Mouse (Mus musculus): ENCODE measurements around the gene Jazf1. TPM values are rescaled to one million over a fixed set of nuclear protein-coding genes. Genes with fewer than 3 reads are reported as not detected.

Gene Jazf1
- polyA plus RNA-seq, 1 experiment from 2014 or later = 16.2 TPM

DNA sequence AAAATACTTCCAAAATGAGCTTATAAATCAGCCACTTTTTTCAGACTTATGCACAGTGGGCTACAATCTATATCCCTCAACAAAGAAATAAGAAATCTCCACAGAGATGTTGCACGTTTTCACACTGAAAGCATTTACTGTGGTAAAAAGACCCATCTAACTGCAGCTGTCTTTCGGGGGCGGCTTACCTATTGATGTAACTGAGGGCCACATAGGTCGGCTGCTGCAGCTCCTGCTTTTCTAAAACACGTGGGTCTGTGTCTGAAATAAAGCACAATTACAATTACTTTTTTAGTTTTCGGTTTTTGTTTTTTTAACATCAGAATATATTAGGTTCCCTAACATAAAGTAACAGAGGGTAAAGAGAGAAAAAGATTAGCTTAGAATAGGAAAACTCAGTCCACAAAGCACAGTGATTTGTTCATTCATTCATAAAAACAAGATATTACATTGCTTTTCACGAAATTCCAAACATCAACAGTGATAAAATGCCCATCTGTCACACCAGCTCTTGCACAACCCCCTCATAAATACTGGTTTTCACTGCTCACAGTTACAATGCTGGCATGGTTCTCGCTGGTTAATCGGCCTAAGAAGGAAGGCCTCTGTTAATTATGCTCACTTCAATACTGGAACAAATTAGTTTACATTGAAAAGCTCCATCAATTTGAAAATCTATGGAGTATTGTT is 174.5 kb downstream of the Jazf1 start:
- no peaks in the 10 kb centered on the region for H3K36me3 ChIP-seq (ENCODE audit: poor library complexity, severe bottlenecking)
- peak overlapping the region; percentile 85 for H3K27ac ChIP-seq
- peak overlapping the region; percentile 53 for H3K4me2 ChIP-seq
- peaks cover 44% of the 10 kb centered on the region for H3K4me1 ChIP-seq
- no peak overlapping the region for H3K4me3 ChIP-seq
- peaks cover 34% of the 10 kb centered on the region for H3K27me3 ChIP-seq
- peak; percentile 91 for ATAC-seq
- H3K9ac ChIP-seq = 0 out of 2 replicates have a peak overlapping the region, but pooled peaks have one; percentile 21
- 6% methylated on average over 9 of the region's 9 CpGs for WGBS
- no peaks in the 10 kb centered on the region for H3K9me3 ChIP-seq (replicated peaks)

DNA sequence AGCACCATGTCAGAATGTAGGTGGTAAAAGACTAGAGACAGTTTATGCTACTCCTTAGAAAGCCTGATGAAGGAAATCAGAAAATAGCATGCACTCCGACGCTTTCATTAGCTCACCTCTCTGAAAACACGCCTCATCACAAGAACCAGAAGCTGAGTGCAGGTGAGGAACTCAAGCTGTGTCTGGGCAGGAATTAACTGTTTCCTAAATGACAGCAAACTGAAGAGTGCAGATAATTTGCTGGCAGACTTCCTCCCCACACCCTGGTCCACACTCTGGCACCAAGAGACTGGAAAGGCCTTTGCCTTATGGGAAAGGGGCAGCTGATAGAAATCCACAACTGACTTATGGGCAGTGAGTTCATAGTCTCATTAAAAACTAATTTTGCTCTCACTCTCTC is 175.5 kb downstream of the Jazf1 start:
- peaks cover 37% of the 10 kb centered on the region for H3K27me3 ChIP-seq
- H3K9me3 ChIP-seq (replicated peaks) = no peaks in the 10 kb centered on the region
- H3K36me3 ChIP-seq (ENCODE audit: poor library complexity, severe bottlenecking) = no peaks in the 10 kb centered on the region
- no peak for ATAC-seq
- no peak overlapping the region for H3K4me2 ChIP-seq
- H3K4me3 ChIP-seq = no peak overlapping the region
- no peak overlapping the region for H3K27ac ChIP-seq
- H3K4me1 ChIP-seq = peaks cover 39% of the 10 kb centered on the region
- no peak overlapping the region for H3K9ac ChIP-seq
- WGBS = 64% methylated on average over 3 of the region's 3 CpGs

DNA sequence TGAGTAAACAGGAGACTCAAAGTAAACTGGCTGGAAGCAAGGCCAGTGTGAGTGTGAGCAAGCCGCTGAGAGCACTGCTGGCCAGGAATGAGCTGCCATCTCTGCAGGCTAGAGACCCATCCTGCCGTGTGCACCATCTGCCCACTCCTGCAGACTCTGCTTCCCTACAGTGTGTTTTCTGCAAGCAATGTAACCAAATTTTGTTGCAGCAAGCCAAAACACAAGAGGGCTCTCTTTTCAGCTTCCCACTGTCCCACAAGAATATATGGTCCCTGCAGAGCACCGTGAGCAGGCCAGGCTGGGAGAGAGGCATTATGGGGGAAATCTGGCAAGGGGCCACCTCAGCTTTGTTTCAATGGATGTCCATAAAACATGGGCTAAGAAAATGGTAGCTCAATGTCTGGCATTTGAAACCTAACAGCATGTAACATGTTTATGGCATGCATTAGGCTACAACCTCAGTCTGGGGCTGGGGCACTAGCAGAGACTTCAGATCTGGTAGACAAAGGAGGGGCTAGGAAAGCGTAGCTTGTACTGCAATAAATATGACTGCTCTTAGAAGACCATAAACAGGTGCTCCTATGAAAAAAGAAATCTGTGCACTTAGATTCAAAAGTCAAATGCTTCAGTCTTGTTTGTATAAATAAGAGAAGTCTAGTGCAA is 180.8 kb downstream of the Jazf1 start:
- no peaks in the 10 kb centered on the region for H3K9me3 ChIP-seq (replicated peaks)
- H3K4me2 ChIP-seq = no peak overlapping the region
- H3K4me3 ChIP-seq = no peak overlapping the region
- 62% methylated on average over 4 of the region's 4 CpGs for WGBS
- H3K27ac ChIP-seq = no peak overlapping the region
- H3K9ac ChIP-seq = no peak overlapping the region
- peaks cover 40% of the 10 kb centered on the region for H3K27me3 ChIP-seq
- H3K36me3 ChIP-seq (ENCODE audit: poor library complexity, severe bottlenecking) = no peaks in the 10 kb centered on the region
- H3K4me1 ChIP-seq = peaks cover 13% of the 10 kb centered on the region
- no peak for ATAC-seq

DNA sequence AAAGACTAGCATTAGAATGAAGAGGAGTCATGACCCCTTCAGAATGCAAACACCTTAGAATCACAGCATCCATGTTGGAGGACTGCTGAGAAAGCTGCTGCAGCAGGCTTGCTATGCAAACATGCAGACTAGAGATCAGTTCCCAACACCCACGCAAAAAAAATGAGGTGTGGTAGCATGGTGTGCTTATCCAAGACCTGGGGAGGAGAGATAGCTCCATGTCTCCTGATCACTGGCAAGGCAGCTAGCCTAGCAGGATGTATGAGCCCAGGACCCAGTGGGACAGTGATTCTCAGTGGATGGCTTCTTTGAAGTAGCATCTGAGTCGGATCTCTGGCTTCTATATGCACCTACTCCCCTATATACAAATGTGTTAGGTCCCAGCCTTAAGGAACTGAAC is 184.7 kb downstream of the Jazf1 start:
- Histone ChIP-seq H3K27ac (no peak overlapping the region), H3K27me3 (peaks cover 14% of the 10 kb centered on the region; the same call in 1 of the 2 replicates), H3K4me2 (no peak overlapping the region), H3K4me3 (no peak overlapping the region), H3K9ac (no peak overlapping the region), H3K36me3 (ENCODE audit: poor library complexity, severe bottlenecking) (no peaks in the 10 kb centered on the region), H3K4me1 (peaks cover 6% of the 10 kb centered on the region), H3K9me3 (replicated peaks) (peaks cover 5% of the 10 kb centered on the region)
- ATAC-seq = no peak
- WGBS = 83% methylated on average over 2 of the region's 2 CpGs

DNA sequence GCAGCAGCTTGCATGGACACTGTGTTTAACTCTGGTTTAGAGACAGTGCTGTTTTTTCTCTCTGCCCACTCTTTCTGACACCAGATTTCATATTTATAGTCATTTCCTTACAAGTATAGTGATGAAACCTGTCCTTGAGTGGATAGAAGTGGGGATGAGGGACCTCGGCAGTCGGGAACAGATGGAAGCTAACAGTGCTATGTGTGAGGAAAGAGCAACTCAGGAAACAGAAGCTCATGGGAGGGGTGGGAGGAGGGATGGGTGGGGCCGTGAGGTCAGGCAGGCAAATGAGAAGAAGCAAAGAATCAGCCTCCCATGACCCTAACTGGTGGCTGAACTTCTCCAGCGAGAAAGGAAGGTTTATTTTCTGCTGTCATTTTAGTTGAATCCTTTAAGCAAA is 191.3 kb downstream of the Jazf1 start:
- Histone ChIP-seq H3K4me3 (no peak overlapping the region), H3K36me3 (ENCODE audit: poor library complexity, severe bottlenecking) (no peaks in the 10 kb centered on the region), H3K4me1 (no peaks in the 10 kb centered on the region), H3K27ac (no peak overlapping the region), H3K27me3 (peaks cover 17% of the 10 kb centered on the region), H3K9ac (no peak overlapping the region), H3K4me2 (no peak overlapping the region), H3K9me3 (replicated peaks) (peaks cover 5% of the 10 kb centered on the region)
- WGBS = 65% methylated on average over 4 of the region's 4 CpGs
- no peak for ATAC-seq

DNA sequence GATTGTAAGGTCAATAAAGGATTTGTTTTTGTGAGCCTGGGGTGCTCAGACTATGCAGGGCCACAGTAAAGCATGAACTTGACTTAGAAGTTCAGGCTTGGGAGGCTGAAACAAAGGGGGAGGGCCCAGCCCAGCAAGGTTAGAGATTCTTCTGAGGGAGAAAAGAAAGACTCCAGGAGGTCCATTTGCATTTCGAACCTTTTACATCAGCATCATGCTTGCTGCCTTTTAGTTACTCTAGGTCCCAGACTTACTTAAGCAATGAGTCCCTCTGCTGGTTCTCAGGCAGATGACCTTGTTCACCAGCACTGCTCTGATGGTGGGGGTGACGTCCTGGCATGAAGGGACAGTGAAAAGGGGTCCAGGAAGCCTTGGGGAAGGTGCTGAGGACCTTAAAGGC is 197.1 kb downstream of the Jazf1 start:
- H3K36me3 ChIP-seq (ENCODE audit: poor library complexity, severe bottlenecking) = no peaks in the 10 kb centered on the region
- no peak overlapping the region for H3K4me2 ChIP-seq
- WGBS = 28% methylated on average over 2 of the region's 2 CpGs

DNA sequence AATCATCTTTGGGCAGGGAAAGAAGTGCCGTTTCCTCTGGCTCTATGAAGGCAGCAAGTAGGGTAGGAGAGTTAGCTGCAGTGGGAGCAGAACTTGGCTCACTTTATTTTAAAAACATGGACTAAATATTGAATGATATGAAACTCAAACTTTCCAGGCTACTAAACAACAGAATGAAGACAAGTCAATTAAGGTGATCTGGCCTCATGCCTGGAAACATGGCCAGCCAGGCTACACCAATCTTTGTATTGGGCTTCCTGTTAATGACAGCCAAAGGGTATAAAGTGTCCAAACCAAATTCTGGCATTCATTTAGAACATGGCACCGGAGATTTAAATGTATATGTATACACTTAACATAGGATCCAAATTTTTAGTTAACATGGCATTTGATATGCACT is 199.2 kb downstream of the Jazf1 start:
- WGBS = 79% methylated on average over 2 of the region's 2 CpGs
- H3K27ac ChIP-seq = no peak overlapping the region
- no peaks in the 10 kb centered on the region for H3K9me3 ChIP-seq (replicated peaks)
- no peak overlapping the region for H3K4me2 ChIP-seq
- H3K9ac ChIP-seq = no peak overlapping the region
- peaks cover 10% of the 10 kb centered on the region for H3K4me1 ChIP-seq
- no peak overlapping the region for H3K4me3 ChIP-seq
- peaks cover 83% of the 10 kb centered on the region for H3K27me3 ChIP-seq
- H3K36me3 ChIP-seq (ENCODE audit: poor library complexity, severe bottlenecking) = no peaks in the 10 kb centered on the region
- ATAC-seq = no peak

More for the DNA sequence above, 197.1 kb downstream of the Jazf1 start:
- Histone ChIP-seq H3K9ac (no peak overlapping the region), H3K27me3 (peaks cover 62% of the 10 kb centered on the region), H3K27ac (no peak overlapping the region), H3K4me1 (peaks cover 10% of the 10 kb centered on the region), H3K9me3 (replicated peaks) (no peaks in the 10 kb centered on the region), H3K4me3 (no peak overlapping the region)
- ATAC-seq = no peak

DNA sequence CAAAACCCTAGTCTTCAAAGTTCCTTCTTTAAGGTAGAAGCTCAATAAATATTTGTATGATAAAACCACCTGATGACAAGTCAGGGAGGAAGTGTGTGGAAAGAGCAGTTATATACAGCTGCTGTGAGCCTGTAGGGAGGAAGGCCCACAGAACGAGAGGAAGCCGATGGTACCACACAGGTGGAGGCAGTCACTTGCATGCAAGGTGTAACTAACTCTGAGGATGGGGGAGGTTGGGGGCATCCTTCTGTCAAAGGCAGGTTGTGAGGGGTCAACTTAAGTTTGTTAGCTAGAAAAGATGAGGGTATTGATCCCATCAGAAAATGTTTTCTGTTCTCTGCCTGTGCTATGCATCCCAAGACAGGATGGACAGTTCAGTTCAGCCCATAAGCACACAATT is 200.1 kb downstream of the Jazf1 start:
- Histone ChIP-seq H3K27ac (no peak overlapping the region), H3K9me3 (replicated peaks) (no peaks in the 10 kb centered on the region), H3K27me3 (peaks cover 83% of the 10 kb centered on the region), H3K9ac (no peak overlapping the region), H3K4me1 (peaks cover 10% of the 10 kb centered on the region), H3K4me2 (no peak overlapping the region), H3K4me3 (no peak overlapping the region), H3K36me3 (ENCODE audit: poor library complexity, severe bottlenecking) (no peaks in the 10 kb centered on the region)
- WGBS = 90% methylated on average over 2 of the region's 2 CpGs
- ATAC-seq = no peak

DNA sequence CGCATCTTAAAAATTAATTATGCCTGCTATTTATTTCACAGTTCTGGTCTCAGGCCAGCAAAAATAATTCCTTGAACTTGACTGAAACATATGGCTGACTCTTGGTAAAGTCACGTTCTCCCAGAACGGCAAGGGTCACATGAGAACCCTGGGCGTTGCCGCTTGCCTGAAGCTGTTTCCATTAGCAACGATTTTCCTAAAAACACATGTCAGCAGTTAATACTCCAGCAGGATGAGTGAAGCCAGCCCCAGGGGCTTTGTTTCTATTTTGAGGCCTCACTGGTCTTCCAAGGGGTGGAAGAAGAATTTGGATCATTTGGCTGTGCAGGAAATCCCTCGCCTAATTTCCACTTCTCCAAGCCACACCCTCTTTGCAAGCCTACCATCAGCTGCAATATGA is 206.5 kb downstream of the Jazf1 start:
- no peak for ATAC-seq
- Histone ChIP-seq H3K4me2 (no peak overlapping the region), H3K27me3 (peaks cover 84% of the 10 kb centered on the region), H3K9me3 (replicated peaks) (no peaks in the 10 kb centered on the region), H3K9ac (no peak overlapping the region), H3K4me1 (peaks cover 43% of the 10 kb centered on the region), H3K27ac (no peak overlapping the region), H3K36me3 (ENCODE audit: poor library complexity, severe bottlenecking) (no peaks in the 10 kb centered on the region), H3K4me3 (no peak overlapping the region)
- WGBS = 56% methylated on average over 7 of the region's 7 CpGs

DNA sequence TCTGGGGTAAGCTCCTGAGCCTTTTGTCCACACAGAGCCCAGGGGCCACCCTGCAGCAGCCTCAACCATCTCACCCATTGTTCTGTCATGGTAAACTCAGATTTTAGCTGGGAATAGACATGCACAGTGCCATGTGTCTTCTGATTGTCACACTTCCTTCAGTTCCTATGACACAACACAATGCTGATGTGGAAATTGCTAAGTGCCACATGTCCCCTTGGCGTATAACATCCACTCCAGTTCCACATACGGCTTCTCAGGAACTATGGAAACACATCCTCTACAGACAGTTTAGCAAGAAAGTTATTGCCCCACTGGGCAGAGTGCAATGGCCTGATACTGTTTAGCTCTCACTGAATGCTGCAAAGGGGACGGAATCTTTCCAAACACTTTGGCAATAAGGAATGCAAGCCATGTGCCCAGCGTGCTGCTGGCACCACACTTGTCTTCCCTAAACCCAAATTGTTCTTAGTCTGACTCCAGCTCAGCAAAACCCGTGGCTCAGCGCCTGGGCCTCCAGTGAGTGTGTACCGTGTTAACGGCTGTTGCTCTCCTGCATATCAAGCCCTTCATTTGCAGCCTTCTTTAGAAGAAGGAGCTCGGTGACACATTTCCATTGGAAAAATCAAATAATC is 207.1 kb downstream of the Jazf1 start:
- no peak overlapping the region for H3K4me2 ChIP-seq
- no peaks in the 10 kb centered on the region for H3K36me3 ChIP-seq (ENCODE audit: poor library complexity, severe bottlenecking)
- no peak overlapping the region for H3K9ac ChIP-seq
- peaks cover 84% of the 10 kb centered on the region for H3K27me3 ChIP-seq
- H3K4me3 ChIP-seq = no peak overlapping the region
- H3K9me3 ChIP-seq (replicated peaks) = no peaks in the 10 kb centered on the region
- peaks cover 46% of the 10 kb centered on the region for H3K4me1 ChIP-seq
- no peak overlapping the region for H3K27ac ChIP-seq
- ATAC-seq = no peak
- WGBS = 64% methylated on average over 9 of the region's 9 CpGs

DNA sequence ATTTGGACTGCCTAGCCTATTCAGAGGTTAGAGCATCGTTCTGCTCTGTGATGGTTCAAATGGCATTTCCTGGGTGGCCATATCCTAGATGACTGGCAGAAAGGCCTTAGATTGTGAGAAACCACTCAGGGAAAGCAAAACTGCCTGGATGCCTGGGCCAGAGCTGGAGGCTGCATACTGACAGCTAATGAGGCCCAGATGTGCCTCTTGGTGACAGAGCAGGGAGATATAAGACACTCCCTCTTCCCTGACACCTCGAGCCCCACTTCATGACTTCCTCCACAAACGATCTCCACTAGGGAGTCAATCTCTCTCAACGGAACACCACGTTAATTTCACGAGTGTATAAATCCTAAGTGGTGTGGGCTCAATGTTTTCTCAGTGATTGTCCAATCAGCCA is 207.7 kb downstream of the Jazf1 start:
- H3K4me3 ChIP-seq = no peak overlapping the region
- H3K36me3 ChIP-seq (ENCODE audit: poor library complexity, severe bottlenecking) = no peaks in the 10 kb centered on the region
- peaks cover 46% of the 10 kb centered on the region for H3K4me1 ChIP-seq
- ATAC-seq = no peak
- no peak overlapping the region for H3K27ac ChIP-seq
- WGBS = 54% methylated on average over 6 of the region's 6 CpGs
- no peak overlapping the region for H3K9ac ChIP-seq
- H3K27me3 ChIP-seq = peaks cover 84% of the 10 kb centered on the region
- no peaks in the 10 kb centered on the region for H3K9me3 ChIP-seq (replicated peaks)
- no peak overlapping the region for H3K4me2 ChIP-seq

DNA sequence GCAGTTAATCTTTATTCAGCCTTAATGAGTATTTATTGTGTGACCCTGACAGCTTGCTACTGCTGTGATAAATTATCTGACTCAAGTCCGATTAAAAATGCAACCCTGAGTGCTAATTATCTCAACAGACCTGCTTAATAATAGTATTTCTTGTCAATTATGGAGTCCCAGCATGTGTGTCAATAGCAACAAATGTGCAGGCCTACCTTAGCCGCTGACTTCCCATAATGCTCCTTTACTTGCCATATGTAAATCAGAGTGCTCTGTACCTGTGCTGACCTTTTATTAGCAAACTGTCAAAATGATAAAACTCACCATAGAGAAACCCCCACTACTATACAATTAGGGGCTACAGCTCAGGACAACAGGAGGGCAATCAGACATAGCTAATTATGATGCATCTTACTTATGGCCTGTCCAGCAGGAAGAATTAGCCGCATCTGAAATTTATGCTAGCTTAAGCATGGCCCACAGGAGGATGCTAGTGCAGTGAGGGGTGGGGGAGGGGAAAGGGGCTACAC is 209.5 kb downstream of the Jazf1 start:
- no peak overlapping the region for H3K9ac ChIP-seq
- no peaks in the 10 kb centered on the region for H3K36me3 ChIP-seq (ENCODE audit: poor library complexity, severe bottlenecking)
- WGBS = 18% methylated on average over 3 of the region's 3 CpGs
- ATAC-seq = peak; percentile 50; the same call in 1 of the 2 replicates
- peaks cover 46% of the 10 kb centered on the region for H3K4me1 ChIP-seq
- no peaks in the 10 kb centered on the region for H3K9me3 ChIP-seq (replicated peaks)
- no peak overlapping the region for H3K4me2 ChIP-seq
- H3K4me3 ChIP-seq = no peak overlapping the region
- no peak overlapping the region for H3K27ac ChIP-seq
- peaks cover 84% of the 10 kb centered on the region for H3K27me3 ChIP-seq
